Mouse (Mus musculus) thymus, postnatal 0 days (tissue): ENCODE results near the gene Mogat2. TPM values are rescaled to one million over a fixed set of nuclear protein-coding genes. Genes with fewer than 3 reads are reported as not detected.

Experiments used
- DNase-seq: peaks from one replicate; pipeline ENCODE4 v3.0.0-alpha.2; 2015; ENCODE audit warnings: low spot score
- polyA plus RNA-seq: library from polyadenylated mRNA; unstranded; fragments of >200 nt; fragmentation: Nextera tagmentation; extraction: Ambion mirVana; gene quantifications from 2 replicates; pipeline ENCODE4 v1.2.1, GENCODE M21; 2015

The Mogat2 gene
- polyA plus RNA-seq = 0.25 and 0.51 TPM in 2 replicates

DNA sequence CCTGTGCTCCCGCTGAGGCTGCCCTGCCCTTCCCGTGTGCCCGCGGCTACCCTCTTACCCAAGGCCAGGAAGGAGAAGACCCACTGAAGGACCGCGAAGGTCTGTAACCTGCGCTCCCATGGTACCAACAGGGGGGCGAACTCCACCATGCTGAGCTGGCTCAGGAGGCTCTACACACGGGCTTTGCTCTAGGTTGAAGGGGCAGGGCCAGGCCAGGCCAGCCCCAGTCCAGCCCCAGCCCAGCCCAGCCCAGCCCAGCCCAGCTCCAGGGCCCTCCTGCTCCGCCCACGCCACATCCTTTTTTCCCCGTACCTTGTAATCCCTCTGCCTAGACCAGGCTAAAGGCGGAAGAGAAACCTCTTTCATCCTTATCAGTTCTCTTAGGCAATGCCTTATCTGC is at the start of gene Mogat2:
TSS of gene Mogat2 (minus strand) at position 203 of the 400 bp plus-strand sequence.
- DNase-seq = no peak

DNA sequence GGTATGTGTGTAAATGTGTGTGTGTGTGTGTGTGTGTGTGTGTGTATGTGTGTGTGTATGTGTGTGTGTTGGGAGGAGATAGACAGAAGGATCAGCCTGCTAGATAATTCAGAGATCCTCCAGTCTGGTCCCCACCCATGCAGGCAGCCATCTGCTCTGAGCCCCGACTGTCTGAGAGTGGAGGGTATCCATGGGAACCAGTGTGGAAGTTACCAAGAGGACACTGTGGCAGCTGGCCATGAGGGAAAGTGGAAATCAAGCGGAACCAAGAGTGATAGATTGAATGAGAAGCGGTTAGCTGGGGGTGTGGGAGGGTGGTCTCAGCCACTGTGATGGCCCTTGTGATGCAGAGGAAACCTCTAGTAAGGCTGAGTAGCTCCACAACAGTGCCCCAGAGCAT is 48.9 kb upstream of the Mogat2 start:
- no peak for DNase-seq

DNA sequence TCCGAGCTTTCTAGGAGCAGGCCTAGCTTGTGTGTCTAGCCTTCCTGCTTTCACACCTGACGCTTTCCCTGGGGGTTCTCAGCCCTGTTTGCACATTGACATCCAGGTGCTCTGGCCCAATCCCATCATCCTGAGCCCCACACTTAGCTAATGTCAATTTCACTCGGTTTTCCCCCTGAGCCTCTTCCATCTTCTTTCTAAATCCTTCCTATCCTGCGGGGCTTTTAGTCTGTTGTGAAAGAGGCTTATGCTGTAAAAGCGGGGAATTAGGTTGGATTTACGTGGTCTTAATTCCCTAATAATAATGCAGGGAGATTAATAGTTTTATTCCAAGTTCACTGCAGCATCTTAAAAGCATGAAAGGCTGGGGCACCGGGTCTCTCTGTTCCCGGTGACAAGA is 41.2 kb upstream of the Mogat2 start:
- DNase-seq = no peak

DNA sequence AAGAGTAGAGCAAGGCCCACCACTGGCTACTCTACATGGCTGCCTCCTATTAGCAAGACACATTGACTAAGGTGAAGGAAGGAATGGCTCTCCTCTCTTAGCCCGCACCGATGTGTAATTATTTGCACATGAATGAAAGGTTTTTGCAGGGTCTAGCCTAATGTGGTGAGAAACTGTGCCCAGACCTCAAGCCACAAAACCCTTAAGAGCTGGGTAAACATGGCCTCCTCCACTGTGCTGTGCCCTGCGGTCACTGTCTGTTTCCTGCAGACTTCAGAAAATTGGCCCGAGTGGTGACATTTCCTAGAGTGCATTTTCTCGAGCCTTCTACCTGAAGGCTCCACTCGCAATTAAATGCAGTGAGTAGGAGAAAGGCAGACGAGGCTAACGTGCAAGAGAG is 39.9 kb upstream of the Mogat2 start:
- no peak for DNase-seq

DNA sequence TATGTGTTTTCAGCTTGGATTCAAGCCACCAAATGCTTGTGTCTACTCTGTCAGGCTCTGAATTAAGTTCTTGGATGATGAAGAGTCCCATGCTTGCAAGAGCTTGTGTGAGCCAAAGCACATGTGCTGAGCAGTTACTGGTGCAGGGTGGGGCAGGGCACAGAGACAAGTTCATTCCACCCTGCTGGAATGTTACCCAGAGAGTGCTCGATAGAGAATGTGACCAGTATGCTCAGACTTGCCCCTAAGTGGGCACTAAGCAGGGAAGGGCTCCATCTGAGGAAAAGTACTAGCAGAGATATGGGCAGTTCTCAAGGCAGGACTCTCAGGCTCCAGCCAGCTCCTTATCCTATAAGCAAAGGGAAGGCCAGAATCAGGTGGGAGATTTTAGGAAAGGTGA is 38.3 kb upstream of the Mogat2 start:
- no peak for DNase-seq

DNA sequence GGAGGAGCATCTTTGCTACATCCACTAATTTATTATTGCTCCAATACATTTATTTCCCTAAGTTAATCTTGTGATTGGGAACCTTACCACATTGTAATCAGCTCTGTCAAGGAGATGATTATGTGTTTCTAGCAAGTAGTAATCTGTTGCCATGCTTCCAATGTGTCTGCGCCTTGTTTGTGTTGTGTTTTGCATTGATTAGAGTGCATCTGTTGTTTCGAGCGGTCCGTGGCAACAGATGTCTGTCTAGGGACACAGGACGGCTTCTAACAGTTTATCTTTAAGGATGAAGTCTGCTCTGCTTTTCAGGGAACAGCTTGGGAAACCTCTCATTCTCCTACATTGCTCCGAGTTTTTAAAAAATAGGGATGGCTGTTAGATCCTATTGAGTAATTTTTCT is 36.7 kb upstream of the Mogat2 start:
- DNase-seq = no peak

DNA sequence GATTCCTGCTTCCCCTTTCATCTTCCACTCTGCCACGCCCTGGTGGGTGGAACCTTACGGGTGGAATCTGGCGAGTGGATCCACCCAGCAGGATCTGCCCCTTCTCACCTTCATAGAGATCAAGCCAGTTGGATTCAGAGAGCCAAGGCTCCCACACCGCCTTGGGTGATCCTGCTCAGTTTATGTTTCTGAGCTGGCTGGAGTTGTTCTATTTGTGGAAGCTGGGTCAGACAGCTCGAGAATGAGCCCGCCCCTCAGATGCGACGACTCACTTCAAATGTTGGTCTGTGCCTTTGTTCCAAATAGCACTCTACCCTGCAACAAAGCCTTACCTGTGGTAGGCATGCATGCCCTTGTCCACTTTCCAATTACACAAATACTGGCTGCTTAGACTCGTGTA is 33.2 kb upstream of the Mogat2 start:
- DNase-seq = no peak

DNA sequence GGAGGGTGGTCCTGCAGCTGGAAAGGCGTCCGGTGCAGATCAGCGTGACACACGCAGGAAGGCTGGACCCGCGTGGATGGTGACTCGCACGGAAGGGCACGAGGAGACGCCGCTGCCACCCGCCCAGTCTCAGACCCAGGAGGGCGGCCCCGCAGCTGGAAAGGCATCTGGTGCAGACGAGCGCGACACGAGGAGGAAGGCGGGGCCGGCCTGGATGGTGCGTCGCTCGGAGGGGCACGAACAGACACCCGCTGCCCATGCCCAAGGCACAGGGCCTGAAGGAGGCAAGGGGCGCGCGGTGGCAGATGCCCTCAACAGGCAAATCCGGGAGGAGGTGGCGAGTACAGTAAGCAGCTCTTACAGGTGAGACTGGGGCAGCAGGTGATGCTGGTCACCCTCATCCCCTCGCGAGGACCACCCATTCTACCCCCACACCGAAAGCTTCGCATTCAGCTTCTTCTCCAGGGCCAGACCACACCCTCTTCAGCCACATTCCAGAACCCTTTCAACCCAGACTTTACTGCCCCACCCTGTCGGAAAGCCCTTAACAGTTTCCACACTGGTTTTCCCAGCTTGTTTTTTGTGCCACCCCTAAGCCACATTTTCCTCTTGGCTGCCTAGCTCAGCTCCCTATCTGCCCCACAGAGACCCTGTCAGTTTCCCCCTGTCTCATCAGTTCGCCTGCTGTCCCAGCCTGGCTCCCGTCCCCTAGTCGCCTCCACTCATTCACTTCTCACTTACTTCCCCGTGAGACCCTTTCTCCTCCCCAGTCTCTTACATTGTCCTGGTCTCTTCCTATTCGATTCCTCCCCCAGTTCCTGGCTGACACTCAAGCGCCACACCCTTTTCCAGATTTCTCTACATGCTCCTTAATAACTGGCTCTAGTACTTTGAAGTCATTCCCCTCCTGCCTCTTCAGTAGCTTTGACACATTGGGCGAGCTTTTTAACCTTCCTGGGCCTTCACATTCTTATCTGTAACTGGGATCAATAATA is 30.8 kb upstream of the Mogat2 start:
- no peak for DNase-seq

DNA sequence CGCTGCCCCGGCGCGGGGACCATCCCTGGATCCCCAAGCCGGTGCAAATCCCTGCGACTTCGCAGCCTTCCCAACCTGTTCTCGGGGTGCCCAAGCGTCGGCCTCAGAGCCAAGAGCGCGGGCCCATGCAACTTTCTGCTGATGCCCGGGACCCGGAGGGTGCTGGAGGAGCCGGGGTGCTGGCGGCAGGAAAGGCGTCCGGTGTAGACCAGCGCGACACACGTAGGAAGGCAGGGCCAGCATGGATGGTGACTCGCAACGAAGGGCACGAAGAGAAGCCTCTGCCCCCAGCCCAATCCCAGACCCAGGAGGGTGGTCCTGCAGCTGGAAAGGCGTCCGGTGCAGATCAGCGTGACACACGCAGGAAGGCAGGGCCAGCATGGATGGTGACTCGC is 30.1 kb upstream of the Mogat2 start:
- DNase-seq = no peak

DNA sequence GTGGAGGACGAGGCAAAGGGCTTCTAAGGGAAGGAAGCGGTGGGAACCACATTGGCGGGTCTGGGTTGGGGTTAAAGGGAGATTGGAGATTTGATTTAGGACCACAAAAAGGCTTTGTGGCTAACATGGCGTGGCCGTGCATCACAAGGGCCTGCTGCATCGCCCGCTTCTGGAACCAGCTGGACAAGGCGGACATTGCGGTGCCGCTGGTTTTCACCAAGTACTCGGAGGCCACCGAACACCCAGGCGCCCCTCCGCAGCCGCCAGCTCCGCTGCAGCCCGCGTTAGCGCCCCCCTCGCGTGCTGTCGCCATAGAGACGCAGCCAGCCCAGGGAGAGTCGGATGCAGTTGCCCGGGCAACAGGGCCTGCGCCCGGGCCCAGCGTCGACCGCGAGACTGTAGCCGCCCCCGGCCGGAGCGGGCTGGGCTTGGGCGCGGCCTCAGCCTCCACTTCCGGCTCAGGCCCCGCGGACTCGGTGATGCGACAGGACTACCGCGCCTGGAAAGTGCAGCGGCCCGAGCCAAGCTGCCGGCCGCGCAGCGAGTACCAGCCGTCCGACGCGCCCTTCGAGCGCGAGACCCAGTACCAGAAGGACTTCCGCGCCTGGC is 29.6 kb upstream of the Mogat2 start:
- peak; percentile 28 for DNase-seq

DNA sequence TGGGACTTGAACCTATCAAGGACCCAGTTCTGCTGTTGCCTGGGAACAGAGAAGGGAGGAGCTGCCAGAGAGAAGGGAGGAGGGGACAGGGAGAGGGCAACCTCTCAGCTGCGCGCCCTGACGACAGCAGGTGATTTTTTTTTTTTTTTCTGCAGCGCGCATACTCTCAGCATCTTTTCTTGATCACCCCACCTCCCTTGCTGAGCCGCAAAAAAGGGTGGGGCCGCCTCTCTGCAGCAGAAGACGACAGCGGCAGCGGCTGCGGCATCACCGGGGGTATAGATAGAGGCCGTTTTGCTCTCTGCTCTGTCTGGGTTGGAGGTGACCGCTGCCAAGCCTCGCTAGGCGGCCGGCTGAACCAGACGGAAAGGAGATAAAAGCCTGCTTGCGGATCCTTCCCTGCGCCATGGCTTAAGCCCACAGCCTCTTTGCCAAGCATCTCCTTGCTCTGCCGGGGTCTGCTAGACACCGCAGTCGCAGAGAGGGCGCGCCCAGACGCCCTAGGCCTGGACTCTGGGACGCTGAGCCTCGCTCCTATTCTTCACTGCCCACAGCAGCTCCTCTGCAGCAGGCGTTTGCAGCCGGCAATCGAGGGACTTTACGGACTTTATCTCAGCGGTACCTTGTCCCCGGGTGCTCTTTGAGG is 29.0 kb upstream of the Mogat2 start, which contains the start of gene Map6:
TSS of gene Map6 (plus strand) at position 197 of the 646 bp plus-strand sequence.
- DNase-seq = peak; percentile 8

DNA sequence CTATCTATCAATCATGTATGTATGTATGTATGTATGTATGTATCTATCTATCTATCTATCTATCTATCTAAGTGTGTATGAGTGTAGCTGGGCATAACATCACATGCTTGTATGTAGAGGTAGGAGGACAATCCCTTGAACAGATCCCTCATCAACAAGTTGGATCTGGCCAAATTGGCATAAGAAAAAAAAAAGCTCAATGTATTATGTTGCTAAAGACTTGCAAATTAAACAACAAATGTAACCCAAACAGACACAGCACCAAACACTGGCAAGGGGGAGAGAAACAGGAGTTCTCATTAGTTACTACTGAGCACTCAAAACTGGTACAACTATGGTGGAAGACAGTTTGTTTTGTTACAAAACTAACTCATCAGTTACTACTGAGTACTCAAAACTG is 26.2 kb upstream of the Mogat2 start:
- no peak for DNase-seq

DNA sequence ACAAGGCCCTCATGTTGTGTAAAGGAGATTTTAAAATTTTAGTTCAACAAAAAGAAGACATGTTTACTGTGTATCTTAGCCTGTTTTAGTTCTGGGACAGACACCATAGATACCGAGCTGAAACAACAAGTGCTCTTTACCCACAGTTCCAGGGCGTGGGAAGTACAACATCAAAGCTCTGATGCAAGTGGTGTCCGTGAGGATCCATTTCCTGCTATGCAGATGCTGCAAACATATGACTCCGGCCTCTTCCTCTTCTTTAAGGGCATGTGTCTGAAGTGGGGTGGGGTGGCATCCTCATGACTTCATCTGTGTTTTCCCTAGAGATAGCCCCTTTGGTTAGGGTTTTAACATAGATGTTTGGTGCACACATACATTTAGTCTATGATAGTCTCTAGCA is 25.1 kb upstream of the Mogat2 start:
- no peak for DNase-seq

DNA sequence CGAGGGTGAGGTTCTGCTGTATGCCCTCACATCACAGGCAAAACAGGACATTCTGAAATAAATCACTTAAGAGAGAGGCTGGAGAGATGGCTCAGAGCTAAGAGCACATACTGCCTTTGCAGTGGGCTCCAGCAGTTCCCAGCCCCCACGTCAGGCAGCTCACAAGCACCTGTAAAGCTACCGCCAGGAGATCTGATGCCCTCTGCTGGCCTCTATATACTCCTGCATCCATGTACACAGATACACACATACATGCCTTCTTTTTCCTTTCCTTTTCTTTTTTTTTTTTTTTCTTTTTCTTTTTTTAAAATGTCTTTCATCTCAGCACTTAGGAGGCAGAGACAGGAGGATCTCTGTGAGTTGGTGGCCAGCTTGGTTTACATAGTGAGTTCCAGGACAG is 23.5 kb upstream of the Mogat2 start:
- DNase-seq = no peak

DNA sequence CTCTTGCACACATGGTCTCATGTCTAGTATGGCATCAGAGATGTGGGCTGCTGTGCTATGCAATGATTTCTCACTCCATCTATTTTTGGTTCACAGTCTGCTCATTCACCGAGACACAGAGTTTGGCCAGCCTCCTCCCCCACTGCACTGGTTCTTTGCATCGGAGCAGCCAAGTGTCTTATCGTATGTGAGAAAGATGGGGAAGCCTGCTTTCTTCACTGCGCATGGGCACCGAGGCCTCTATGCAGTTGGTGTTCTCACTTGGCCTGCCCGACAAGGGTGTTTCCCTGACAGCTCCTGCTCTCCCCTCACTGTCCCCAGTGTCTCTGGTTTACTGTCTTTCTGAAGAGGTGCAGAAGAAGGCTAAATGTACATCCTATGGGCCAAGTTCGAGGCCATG is 16.6 kb upstream of the Mogat2 start:
- DNase-seq = no peak

DNA sequence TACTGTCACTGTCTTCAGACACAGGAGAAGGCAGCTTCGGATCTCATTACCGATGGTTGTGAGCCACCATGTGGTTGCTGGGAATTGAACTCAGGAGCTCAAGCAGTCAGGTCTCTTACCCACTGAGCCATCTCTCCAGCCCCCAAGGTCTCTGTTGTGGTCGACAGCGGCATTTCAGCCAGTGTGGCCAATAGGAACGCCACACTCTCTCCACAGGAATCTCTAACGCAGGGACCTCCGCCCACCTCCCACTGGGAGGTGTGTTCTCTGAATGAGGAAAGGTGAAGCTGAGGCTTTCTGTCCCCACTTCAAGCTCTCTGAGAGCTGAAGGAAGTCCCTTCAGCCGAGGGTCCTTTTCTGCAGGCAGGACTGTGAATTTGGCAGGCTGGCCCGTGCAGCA is 12.0 kb upstream of the Mogat2 start:
- no peak for DNase-seq

DNA sequence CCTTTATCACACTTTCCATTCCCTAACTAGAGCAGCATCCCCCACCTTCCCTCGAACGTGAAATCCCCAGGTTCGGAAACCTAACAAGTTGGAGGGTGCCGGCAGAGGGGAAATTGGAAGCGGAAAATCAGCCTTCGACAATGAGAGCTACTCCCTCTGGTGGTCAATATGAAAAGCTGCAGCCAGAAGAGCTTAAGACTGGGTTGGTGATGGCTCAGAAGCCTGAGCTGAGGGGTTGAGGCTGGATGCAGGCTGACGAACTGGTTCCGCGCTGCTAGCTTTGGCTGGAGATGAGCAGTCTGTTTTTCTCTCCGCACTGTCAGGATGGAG is 11.1 kb upstream of the Mogat2 start:
- DNase-seq = peak; percentile 71

DNA sequence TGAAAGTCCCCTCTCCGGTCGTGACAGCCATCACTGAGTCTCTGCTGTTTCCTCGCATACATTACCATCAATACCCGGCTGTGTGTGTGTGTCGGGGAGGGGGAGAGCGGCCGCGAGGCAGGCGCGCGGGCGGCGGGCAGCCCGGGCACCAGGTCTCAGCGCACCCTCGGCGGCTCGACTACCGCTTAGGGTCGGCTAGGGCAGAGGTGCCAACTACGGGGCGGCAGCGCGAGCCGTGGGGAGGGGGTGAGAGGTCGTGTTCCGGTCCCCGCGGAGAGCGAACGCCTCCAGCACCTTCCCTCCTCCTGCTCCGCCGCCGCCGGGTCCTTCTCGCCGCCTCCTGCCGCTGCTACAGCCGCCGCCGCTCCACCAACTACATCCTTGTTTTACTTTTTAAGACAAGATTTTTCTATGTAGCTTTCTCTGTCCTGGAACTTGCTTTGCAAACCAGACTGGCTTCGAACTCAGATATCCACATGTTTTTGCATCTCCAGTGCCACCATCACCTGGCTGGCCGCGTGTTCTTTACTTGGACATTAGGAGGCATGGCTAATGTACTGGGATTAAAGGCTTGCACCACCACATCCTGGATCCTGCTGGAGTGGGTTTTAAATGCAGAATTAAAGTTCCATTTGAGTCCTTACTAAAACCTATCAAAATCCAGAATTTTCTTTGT is 10.6 kb upstream of the Mogat2 start:
- peak; percentile 20 for DNase-seq

DNA sequence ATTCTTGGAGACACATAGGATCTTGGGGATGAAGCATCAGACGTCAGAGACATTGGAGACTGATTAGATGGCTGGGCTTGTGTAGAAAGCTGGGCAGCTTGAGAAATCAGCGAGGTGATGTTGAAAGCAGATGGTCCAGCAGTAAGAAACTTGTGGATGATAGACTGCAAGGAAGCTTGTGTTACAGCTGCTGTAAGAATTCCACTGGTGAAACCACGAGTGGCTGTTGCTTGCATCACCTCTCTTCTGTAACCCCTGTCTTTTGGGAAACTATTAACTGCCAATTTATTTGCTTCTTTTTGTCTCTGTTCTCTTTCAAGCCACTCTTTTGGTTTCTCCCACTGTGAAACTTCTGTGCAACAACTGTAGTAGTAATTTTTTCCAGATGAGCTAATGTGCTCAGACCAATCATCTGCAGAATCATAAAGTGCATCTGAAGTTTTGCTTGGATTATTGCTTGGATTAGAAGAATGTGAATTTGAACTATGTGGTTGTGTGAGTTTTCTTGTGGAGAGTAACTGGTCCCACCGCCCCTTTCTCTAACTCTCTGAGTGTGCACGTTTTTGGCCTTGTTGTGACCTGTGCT is 9.8 kb upstream of the Mogat2 start:
- no peak for DNase-seq

DNA sequence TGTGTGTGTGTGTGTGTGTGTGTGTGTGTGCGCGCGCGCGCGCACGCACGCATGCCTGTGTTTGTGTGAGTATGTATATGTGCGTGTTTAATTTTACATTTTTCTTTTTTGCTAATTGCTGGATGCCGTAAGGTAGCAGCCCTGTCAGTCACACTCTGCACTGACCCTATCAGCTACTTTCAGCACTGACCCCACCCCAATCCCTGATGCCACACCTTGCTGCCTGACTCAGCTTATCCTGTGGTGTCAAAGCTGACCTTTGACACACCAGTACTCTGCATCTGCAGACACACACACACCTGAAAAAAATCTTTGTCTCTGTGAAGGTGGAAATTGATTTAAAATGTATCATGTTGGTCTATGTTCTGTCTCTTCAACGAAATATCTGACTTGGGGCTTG is 3.7 kb upstream of the Mogat2 start:
- DNase-seq = no peak

DNA sequence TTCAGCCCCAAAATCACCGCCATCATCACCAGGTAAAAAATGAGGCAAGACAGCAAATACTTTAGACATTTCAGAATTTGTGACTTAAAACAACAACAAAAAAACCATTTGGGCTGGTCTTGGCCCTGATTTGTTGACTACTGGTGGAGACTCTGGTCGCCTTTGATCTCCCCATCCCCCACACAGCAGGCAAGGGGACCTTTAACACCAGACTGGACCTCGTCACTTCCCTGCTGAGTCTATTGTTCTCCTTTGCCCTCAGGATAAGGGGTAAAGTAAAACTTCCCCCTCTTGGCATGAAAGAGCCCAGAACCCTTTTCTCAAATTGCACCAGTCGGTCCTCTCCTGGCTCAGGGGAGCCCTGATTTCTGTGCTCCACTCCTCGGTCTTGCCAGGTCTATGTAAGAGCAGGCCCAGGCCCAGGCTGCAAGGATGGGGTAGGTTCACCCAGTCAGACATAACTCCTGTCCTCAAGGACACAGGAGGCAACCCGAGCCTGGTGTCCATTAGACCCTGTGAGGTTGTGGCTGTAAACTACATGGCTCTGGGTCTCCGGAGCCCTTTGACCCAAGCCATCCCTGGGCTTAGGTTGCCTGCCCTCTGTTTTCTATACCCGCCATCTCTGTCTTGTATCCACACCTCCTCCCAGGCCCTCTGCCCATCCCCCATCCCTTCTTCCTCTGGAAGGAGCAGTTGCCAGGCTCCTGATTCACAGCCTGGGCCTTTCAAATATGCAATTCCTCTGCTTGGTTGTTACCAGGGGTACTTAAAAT is 1.3 kb downstream of the Mogat2 start:
- DNase-seq = no peak
